Mouse (Mus musculus) heart, adult 2 months (tissue): ENCODE measurements around the gene Ctrb1.

Source experiments
- CTCF ChIP-seq: fragments of 200-600 bp; IDR thresholded peaks from 2 replicates; pipeline ENCODE4 v1.8.1; 2022; ENCODE audit warnings: antibody characterized with exemption, mild to moderate bottlenecking, moderate library complexity
- EP300 ChIP-seq: fragments of 200-500 bp; IDR thresholded peaks from 2 replicates; pipeline ENCODE4 v1.6.1; 2011; ENCODE audit warnings: low read depth, low read length, control low read depth; ENCODE audit not compliant: insufficient read depth
- POLR2A ChIP-seq: fragments of 200-500 bp; IDR thresholded peaks from 2 replicates; pipeline ENCODE4 v1.6.1; 2011; ENCODE audit warnings: mild to moderate bottlenecking, low read depth, low read length, control low read depth; ENCODE audit not compliant: insufficient read depth

DNA sequence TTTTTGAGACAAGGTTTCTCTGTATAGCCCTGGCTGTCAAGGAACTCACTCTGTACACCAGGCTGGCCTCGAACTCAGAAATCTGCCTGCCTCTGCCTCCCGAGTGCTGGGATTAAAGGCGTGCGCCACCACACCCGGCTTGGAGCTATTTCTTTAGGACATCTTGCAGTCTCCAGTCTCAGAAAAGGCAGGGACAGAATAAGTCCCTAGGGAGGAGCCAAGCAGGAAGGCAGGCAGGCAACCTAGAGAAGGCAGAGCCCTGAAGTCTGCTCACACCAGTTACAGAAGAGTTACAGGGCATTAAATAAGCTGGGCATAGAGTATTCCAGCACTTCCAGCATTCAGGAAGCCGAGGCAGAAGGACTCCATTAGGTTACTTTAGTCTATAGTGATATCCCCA lies 34.5 kb upstream of the Ctrb1 start:
- TF ChIP-seq POLR2A (no peak), CTCF (no peak), EP300 (no peak)
